Mouse (Mus musculus): ENCODE results near the gene Decr2.

GRCm38 (mm10) chr17:26066488-26067020 lies 23.6 kb downstream of the Decr2 start:
- TF ChIP-seq EP300 (optimal IDR thresholded peaks at IDR 0.05) (no peak), CTCF (IDR thresholded peaks at IDR 0.05; ENCODE audit: low read depth) (no peak)
